Mouse (Mus musculus): ENCODE data around the gene Bmp8a. TPM values are rescaled to one million over a fixed set of nuclear protein-coding genes. Genes with fewer than 3 reads are reported as not detected.
"Not testable (repeated sequence)": the region's sequence is repeated elsewhere in the genome, so short reads cannot be mapped to it uniquely, and the experiment has no call there.

Bmp8a gene
- polyA plus RNA-seq, 1 experiment from 2014 or later: 0.46 TPM

DNA sequence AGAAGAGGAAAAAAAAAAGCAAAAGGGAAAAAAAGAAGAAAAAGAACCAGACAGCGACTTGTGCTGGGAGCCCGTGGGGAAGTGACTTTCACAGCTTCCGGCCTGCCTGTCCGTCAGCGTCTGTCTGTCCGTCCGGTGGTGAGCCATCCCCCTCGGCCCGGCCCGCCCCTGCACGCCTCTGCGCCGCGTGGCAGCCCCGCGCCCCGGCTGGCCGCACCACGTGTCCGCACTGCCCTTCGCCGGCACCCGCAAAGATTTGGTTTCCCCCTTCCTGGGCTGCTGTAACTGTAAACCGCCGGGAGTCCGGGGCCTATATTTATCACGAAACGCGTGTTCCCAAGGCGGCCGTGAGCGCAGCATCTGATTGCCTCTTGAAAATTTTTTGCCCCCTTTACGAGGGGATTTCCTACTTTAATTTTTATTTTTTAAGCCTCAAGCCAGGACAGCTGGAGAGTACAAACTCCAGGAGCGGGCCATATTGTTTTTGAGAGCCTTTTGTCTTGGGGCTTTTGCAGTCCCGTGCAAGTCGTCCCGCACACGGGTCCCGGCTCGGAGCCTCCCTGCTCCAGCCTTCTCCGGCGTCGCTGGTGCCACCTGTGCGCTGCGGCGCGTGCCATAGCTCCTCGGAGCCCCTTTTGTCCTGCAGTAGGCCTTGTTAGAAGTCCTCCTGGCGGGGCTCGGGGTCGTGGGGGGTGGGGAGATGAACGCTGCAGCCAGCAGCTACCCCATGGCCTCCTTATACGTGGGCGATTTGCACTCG is 60.0 kb downstream of the Bmp8a start:
- Histone ChIP-seq H3K27ac (peak overlapping the region; percentile 61), H3K4me1 (peaks cover 24% of the 10 kb centered on the region), H3K4me3 (peak overlapping the region; percentile 54), H3K9ac (peak overlapping the region; percentile 56), H3K4me2 (peak overlapping the region; percentile 85), H3K36me3 (peaks cover 15% of the 10 kb centered on the region)
- not testable (repeated sequence) for H3K9me3 ChIP-seq, H3K27me3 ChIP-seq
- ATAC-seq (ENCODE audit: borderline replicate concordance, extremely low read depth, low FRiP score, low TSS enrichment): peak; percentile 73
- WGBS: under 1% methylated on average over 51 of the region's 55 CpGs

DNA sequence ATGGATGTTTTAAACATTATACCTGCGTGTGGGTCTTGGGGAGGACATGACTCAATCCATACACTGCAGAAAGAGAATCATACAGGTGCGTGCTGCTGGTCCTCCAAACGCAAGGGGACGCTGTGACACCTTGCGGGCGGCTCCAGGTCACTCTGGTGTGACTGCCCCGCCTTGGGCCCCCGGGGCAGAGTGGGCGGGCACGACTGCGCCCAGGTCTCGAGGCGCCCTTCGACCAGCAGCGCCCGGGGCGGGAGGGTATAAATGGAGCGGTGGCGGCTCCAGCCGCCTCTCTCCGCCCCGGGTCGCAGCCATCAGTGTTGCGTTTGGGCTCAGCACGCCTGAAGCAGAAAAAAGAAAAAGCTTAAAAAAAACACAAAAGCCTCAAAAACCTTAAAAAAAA is 60.6 kb downstream of the Bmp8a start:
- ATAC-seq (ENCODE audit: borderline replicate concordance, extremely low read depth, low FRiP score, low TSS enrichment): peak; percentile 95
- Histone ChIP-seq H3K9me3 (no peaks in the 10 kb centered on the region), H3K36me3 (peaks cover 12% of the 10 kb centered on the region), H3K4me2 (peak overlapping the region; percentile 85), H3K4me3 (peak overlapping the region; percentile 54), H3K27ac (peak overlapping the region; percentile 61; the same call in 1 of the 2 replicates), H3K27me3 (no peaks in the 10 kb centered on the region), H3K4me1 (peaks cover 24% of the 10 kb centered on the region), H3K9ac (peak overlapping the region; percentile 56)
- WGBS: 1% methylated on average over 25 of the region's 25 CpGs

DNA sequence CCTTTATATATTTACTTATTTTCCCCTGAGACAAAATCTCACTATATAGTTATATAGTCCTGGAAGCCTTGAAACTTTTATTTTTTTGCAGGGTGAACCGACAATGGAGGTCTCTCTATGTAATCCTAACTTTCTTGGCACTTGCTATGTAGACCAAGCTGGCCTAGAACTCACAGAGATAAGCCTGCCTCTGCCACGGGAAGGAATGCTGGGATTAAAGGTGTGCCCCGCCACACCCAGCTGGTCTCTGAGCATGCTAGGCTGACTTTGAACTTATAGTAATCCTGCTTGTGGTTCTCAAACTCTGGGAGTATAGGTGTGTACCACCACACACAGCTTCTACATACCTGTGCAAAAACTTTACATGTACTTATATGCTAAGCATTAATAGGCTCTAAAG is 62.9 kb downstream of the Bmp8a start:
- Histone ChIP-seq H3K9ac (no peak overlapping the region), H3K4me3 (no peak overlapping the region), H3K36me3 (no peaks in the 10 kb centered on the region), H3K4me1 (peaks cover 14% of the 10 kb centered on the region), H3K9me3 (no peaks in the 10 kb centered on the region), H3K4me2 (no peak overlapping the region), H3K27ac (no peak overlapping the region), H3K27me3 (no peaks in the 10 kb centered on the region)
- no peak for ATAC-seq (ENCODE audit: borderline replicate concordance, extremely low read depth, low FRiP score, low TSS enrichment)
- WGBS: 65% methylated on average over 3 of the region's 3 CpGs

DNA sequence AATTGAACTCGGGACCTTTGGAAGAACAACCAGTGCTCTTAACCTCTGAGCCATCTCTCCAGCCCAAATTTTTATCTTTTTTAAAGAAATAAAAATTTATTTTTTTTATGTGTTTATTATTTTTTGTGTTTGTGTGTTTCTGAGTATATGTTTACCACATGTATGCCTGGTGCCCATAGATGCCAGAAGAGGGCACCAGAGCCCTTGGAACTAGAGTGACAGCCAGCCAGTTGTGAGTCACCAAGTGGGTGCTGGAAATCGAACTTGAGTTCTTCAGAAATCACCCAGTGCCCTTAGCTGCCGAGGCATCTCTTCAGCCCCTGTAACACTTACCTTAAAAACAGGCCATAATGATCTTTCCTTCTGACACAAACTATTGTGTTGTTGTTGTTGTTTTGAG is 72.0 kb downstream of the Bmp8a start:
- 80% methylated on average over 3 of the region's 3 CpGs for WGBS
- Histone ChIP-seq H3K4me3 (no peak overlapping the region), H3K27me3 (no peaks in the 10 kb centered on the region), H3K9me3 (no peaks in the 10 kb centered on the region), H3K4me1 (no peaks in the 10 kb centered on the region), H3K9ac (no peak overlapping the region), H3K27ac (no peak overlapping the region), H3K4me2 (no peak overlapping the region), H3K36me3 (no peaks in the 10 kb centered on the region)
- ATAC-seq (ENCODE audit: borderline replicate concordance, extremely low read depth, low FRiP score, low TSS enrichment): no peak

Other genes starting within 250 kb of the Bmp8a start
- 1.3 and 1.6 TPM in 2 replicates for gene Bmp8b, start 238.1 kb downstream of the Bmp8a start, polyA plus RNA-seq (2015; fragmentation: Nextera tagmentation; extraction: Ambion mirVana)
- gene Oxct2b, start 227.0 kb downstream of the Bmp8a start, polyA plus RNA-seq (2015; fragmentation: Nextera tagmentation; extraction: Ambion mirVana): not detected in 2 replicates
- 107 and 109 TPM in 2 replicates for gene Ppie, start 203.3 kb downstream of the Bmp8a start, polyA plus RNA-seq (2015; fragmentation: Nextera tagmentation; extraction: Ambion mirVana)
- 0.28 and 0.37 TPM in 2 replicates for gene Hpcal4, start 160.0 kb downstream of the Bmp8a start, polyA plus RNA-seq (2015; fragmentation: Nextera tagmentation; extraction: Ambion mirVana)
- not detected in 2 replicates for gene Nt5c1a, start 141.7 kb downstream of the Bmp8a start, polyA plus RNA-seq (2015; fragmentation: Nextera tagmentation; extraction: Ambion mirVana)
- 30.0 TPM in 2 replicates for gene Heyl, start 109.7 kb downstream of the Bmp8a start, polyA plus RNA-seq (2015; fragmentation: Nextera tagmentation; extraction: Ambion mirVana)
- 32.8 and 37.2 TPM in 2 replicates for gene Pabpc4, start 80.9 kb downstream of the Bmp8a start, polyA plus RNA-seq (2015; fragmentation: Nextera tagmentation; extraction: Ambion mirVana)
- gene Oxct2a, start 19.6 kb downstream of the Bmp8a start, polyA plus RNA-seq (2015; fragmentation: Nextera tagmentation; extraction: Ambion mirVana): not detected in 2 replicates